Mouse (Mus musculus): ENCODE measurements around the gene Slc22a14.

- TF ChIP-seq CTCF (IDR thresholded peaks at IDR 0.05): no peak
- TF ChIP-seq EP300 (IDR thresholded peaks at IDR 0.05): 0 out of 2 replicates have a peak, but pooled peaks have one; percentile 16
Observed at GRCm38 (mm10) chr9:119340212-119340580, 25.2 kb downstream of the Slc22a14 start.
